Mouse (Mus musculus) forebrain, embryonic 14.5 days (tissue): ENCODE measurements around the gene Mto1. TPM values are rescaled to one million over a fixed set of nuclear protein-coding genes. Genes with fewer than 3 reads are reported as not detected.

ENCODE experiments used
- ATAC-seq: fragments of 200-750 bp; cut with Nextera tagmentation; 2 replicates; pipeline ENCODE4 v1.8.0; 2017; ENCODE audit warnings: mild to moderate bottlenecking, moderate library complexity
- DNase-seq: peaks from one replicate; pipeline ENCODE4 v3.0.0-alpha.2; 2015; ENCODE audit warnings: low spot score
- H3K27ac ChIP-seq: fragments of 300-500 bp; sonication (generic); 2 replicates; pipeline ENCODE4 v1.5.1; 2014; ENCODE audit warnings: low read depth, mild to moderate bottlenecking, control low read depth, low read length, moderate library complexity
- H3K27me3 ChIP-seq: fragments of 300-500 bp; sonication (generic); replicated peaks from 2 replicates; pipeline ENCODE4 v1.6.1; 2014; ENCODE audit warnings: low read length, control low read depth, mixed read lengths; ENCODE audit not compliant: control insufficient read depth, insufficient read depth
- H3K36me3 ChIP-seq: fragments of 300-500 bp; sonication (generic); 2 replicates; pipeline ENCODE4 v1.6.1; 2014; ENCODE audit warnings: low read length, control low read depth; ENCODE audit not compliant: control insufficient read depth, insufficient read depth
- H3K4me1 ChIP-seq: fragments of 300-500 bp; sonication (generic); 2 replicates; pipeline ENCODE4 v1.6.1; 2014; ENCODE audit warnings: antibody characterized with exemption, low read length, control low read depth; ENCODE audit not compliant: control insufficient read depth, insufficient read depth
- H3K4me2 ChIP-seq: fragments of 300-500 bp; sonication (generic); 2 replicates; pipeline ENCODE4 v1.6.1; 2014; ENCODE audit warnings: mild to moderate bottlenecking, control low read depth, low read length
- H3K4me3 ChIP-seq: fragments of 300-500 bp; sonication (generic); 2 replicates; pipeline ENCODE4 v1.5.1; 2014; ENCODE audit warnings: low read depth, low read length, control low read depth
- H3K9ac ChIP-seq: fragments of 300-500 bp; sonication (generic); 2 replicates; pipeline ENCODE4 v1.6.1; 2014; ENCODE audit warnings: mild to moderate bottlenecking, low read length, control low read depth, moderate library complexity
- H3K9me3 ChIP-seq: fragments of 300-500 bp; sonication (generic); replicated peaks from 2 replicates; pipeline ENCODE4 v1.6.1; 2016; ENCODE audit warnings: low read length, control low read depth, mixed read lengths; ENCODE audit not compliant: control insufficient read depth
- WGBS: fragments of 180-500 bp; shearing (Covaris S2); extraction: QIAGEN DNeasy Blood & Tissue Kit; methylation state at CpG from one replicate; pipeline ENCODE4 v1.1.7; 2014; 5-methylcytosine and 5-hydroxymethylcytosine counted together
- polyA plus RNA-seq: library from polyadenylated mRNA; unstranded; fragments of >200 nt; fragmentation: Nextera tagmentation; extraction: Ambion mirVana; gene quantifications from 2 replicates; pipeline ENCODE4 v1.2.1, GENCODE M21; 2014

Mto1 gene
- polyA plus RNA-seq, 1 experiment from 2014 or later: 23.0 TPM

GRCm38 (mm10) chr9:78439426-78439825 lies 8.6 kb upstream of the Mto1 start:
- H3K27ac ChIP-seq: no peak overlapping the region
- H3K36me3 ChIP-seq: no peaks in the 10 kb centered on the region
- 63% methylated on average over 5 of the region's 5 CpGs for WGBS
- H3K4me3 ChIP-seq: no peak overlapping the region
- H3K9ac ChIP-seq: no peak overlapping the region
- peaks cover 47% of the 10 kb centered on the region for H3K27me3 ChIP-seq
- H3K4me1 ChIP-seq: no peaks in the 10 kb centered on the region
- DNase-seq (no peak), ATAC-seq (no peak)
- no peaks in the 10 kb centered on the region for H3K9me3 ChIP-seq
- no peak overlapping the region for H3K4me2 ChIP-seq

DNA sequence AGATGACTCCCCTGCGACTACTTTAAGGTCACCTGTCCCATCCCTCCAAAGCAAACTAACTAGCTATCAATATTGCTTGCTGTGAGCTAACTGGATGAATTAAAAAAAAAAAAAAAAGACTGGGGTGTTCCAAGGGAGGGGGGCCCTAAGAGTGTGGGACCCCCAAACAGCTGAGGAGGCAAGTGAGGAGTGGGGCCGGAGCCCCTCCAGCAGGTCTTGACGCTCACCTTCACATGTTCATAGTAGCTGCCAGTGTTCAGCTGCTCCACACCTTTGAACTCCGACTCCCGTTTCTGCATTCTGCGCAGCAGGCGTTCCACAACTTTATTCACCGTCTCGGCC lies 5.8 kb upstream of the Mto1 start:
- no peak for DNase-seq
- Histone ChIP-seq H3K27me3 (peaks cover 60% of the 10 kb centered on the region), H3K36me3 (no peaks in the 10 kb centered on the region), H3K4me3 (peak overlapping the region; percentile 37), H3K9me3 (no peaks in the 10 kb centered on the region), H3K4me1 (no peaks in the 10 kb centered on the region), H3K4me2 (peak overlapping the region; percentile 63), H3K9ac (peak overlapping the region; percentile 55), H3K27ac (no peak overlapping the region)
- 0 out of 2 replicates have a peak, but pooled peaks have one; percentile 11 for ATAC-seq
- WGBS: 2% methylated on average over 9 of the region's 9 CpGs

GRCm38 (mm10) chr9:78442579-78443392 lies 5.2 kb upstream of the Mto1 start, which contains the start of gene Cgas:
TSS of gene Cgas (minus strand) at chr9:78443237.
- peak; percentile 58 for ATAC-seq
- H3K36me3 ChIP-seq: no peaks in the 10 kb centered on the region
- under 1% methylated on average over 81 of the region's 81 CpGs for WGBS

DNA sequence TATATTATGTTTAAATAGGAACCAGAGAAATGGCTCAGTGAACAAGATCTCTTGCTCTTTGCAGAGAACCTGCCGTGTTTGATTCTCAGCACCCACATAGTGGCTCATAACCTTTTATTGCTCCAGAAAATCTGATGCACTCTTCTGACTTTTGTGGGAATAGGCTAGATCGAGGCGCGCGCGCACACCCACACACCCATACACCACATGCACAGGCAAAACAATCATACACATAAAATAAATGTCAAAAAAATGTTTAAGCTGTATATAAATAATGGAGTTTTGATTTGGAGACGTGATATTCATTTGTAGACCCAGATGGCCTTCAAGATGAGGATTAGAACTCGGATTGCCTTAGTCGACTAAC lies 419 bp upstream of the Mto1 start:
- ATAC-seq: peak; percentile 33; the same call in 1 of the 2 replicates

More at GRCm38 (mm10) chr9:78442579-78443392, 5.2 kb upstream of the Mto1 start, which contains the start of gene Cgas:
- Histone ChIP-seq H3K4me3 (peak within 1 kb of the TSS; percentile 37), H3K27me3 (peaks cover 60% of the 10 kb centered on the region), H3K4me2 (peak within 1 kb of the TSS; percentile 63), H3K4me1 (no peaks in the 10 kb centered on the region), H3K9ac (peak within 1 kb of the TSS; percentile 55), H3K27ac (no peak within 1 kb of the TSS), H3K9me3 (no peaks in the 10 kb centered on the region)
- peak; percentile 35 for DNase-seq

GRCm38 (mm10) chr9:78450404-78450803 lies 2.4 kb downstream of the Mto1 start:
- peaks cover 8% of the 10 kb centered on the region for H3K4me1 ChIP-seq
- ATAC-seq (no peak), DNase-seq (no peak)
- no peak overlapping the region for H3K4me3 ChIP-seq
- no peak overlapping the region for H3K4me2 ChIP-seq
- no peaks in the 10 kb centered on the region for H3K9me3 ChIP-seq
- H3K27ac ChIP-seq: no peak overlapping the region
- H3K9ac ChIP-seq: no peak overlapping the region
- peaks cover 37% of the 10 kb centered on the region for H3K36me3 ChIP-seq
- peaks cover 7% of the 10 kb centered on the region; the same call in 1 of the 2 replicates for H3K27me3 ChIP-seq
- 85% methylated on average over 5 of the region's 5 CpGs for WGBS

More for the DNA sequence above, 419 bp upstream of the Mto1 start:
- Histone ChIP-seq H3K4me3 (peak overlapping the region; percentile 91), H3K27ac (no peak overlapping the region), H3K9ac (peak overlapping the region; percentile 92), H3K4me2 (peak overlapping the region; percentile 64), H3K27me3 (peaks cover 29% of the 10 kb centered on the region), H3K9me3 (no peaks in the 10 kb centered on the region), H3K4me1 (peaks cover 8% of the 10 kb centered on the region), H3K36me3 (peaks cover 12% of the 10 kb centered on the region)
- no peak for DNase-seq
- 28% methylated on average over 9 of the region's 9 CpGs for whole genome bisulfite sequencing

DNA sequence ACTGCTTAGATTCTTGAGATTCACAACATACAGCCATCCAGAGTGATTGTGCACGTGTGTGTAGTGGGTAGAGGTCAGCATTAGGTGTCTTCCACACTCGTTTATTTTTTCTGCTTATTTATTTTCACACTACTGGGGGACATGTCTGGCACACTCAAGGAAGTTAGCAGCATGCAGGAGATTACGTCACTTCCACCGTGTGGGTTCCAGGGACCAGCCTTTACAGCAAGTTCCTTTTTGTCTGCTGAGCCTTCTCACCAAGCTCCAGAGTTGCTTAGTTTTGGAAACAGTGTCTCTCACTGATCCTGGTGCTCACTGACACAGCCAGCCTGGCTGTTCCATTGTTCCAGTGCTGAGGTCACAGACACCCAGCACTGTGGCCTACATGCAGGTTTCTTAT lies 3.4 kb downstream of the Mto1 start:
- H3K36me3 ChIP-seq: peaks cover 37% of the 10 kb centered on the region
- WGBS: 87% methylated on average over 4 of the region's 4 CpGs
- no peak for DNase-seq
- no peak for ATAC-seq
- H3K4me1 ChIP-seq: peaks cover 8% of the 10 kb centered on the region
- no peak overlapping the region for H3K4me2 ChIP-seq
- H3K27me3 ChIP-seq: no peaks in the 10 kb centered on the region
- no peaks in the 10 kb centered on the region for H3K9me3 ChIP-seq
- no peak overlapping the region for H3K4me3 ChIP-seq
- no peak overlapping the region for H3K9ac ChIP-seq
- H3K27ac ChIP-seq: no peak overlapping the region

DNA sequence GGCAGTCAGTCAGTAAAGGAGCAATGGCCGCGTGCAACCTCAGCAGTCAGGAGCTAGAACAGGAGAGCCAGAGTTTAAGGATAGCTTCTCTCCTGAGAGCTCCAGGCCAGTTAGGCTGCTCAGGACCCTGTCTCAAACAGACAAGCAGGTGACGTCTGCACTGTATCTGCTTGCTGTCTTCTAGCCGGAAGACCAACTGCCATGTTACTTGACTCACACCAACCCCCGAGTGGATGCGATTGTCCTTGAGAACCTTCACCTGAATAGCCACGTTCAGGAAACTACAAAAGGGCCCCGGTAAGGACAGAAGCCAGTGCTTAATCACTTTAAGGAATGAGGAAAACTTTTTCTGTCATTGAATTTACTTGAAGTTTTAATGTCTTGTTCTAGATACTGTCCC lies 9.0 kb downstream of the Mto1 start:
- no peaks in the 10 kb centered on the region for H3K27me3 ChIP-seq
- no peaks in the 10 kb centered on the region for H3K9me3 ChIP-seq
- H3K4me2 ChIP-seq: no peak overlapping the region
- peaks cover 72% of the 10 kb centered on the region for H3K36me3 ChIP-seq
- no peak for ATAC-seq
- no peak overlapping the region for H3K4me3 ChIP-seq
- 86% methylated on average over 8 of the region's 8 CpGs for WGBS
- no peak overlapping the region for H3K27ac ChIP-seq
- no peaks in the 10 kb centered on the region for H3K4me1 ChIP-seq
- DNase-seq: no peak
- H3K9ac ChIP-seq: no peak overlapping the region

GRCm38 (mm10) chr9:78463337-78463736 lies 15.3 kb downstream of the Mto1 start:
- Histone ChIP-seq H3K4me1 (no peaks in the 10 kb centered on the region), H3K4me3 (no peak overlapping the region), H3K9me3 (no peaks in the 10 kb centered on the region), H3K9ac (no peak overlapping the region), H3K36me3 (peaks cover 76% of the 10 kb centered on the region), H3K27me3 (no peaks in the 10 kb centered on the region), H3K27ac (no peak overlapping the region), H3K4me2 (no peak overlapping the region)
- DNase-seq (no peak), ATAC-seq (no peak)
- WGBS: 92% methylated on average over 4 of the region's 4 CpGs

GRCm38 (mm10) chr9:78465725-78466124 lies 17.7 kb downstream of the Mto1 start:
- Histone ChIP-seq H3K4me3 (no peak overlapping the region), H3K9ac (no peak overlapping the region), H3K36me3 (peaks cover 75% of the 10 kb centered on the region), H3K4me1 (no peaks in the 10 kb centered on the region), H3K4me2 (no peak overlapping the region), H3K9me3 (no peaks in the 10 kb centered on the region), H3K27me3 (no peaks in the 10 kb centered on the region), H3K27ac (no peak overlapping the region)
- ATAC-seq (no peak), DNase-seq (no peak)
- 82% methylated on average over 3 of the region's 3 CpGs for WGBS
